Mouse (Mus musculus) cerebral cortex, adult 2 months (tissue): ENCODE results near the gene Itgb2.

Experiments used
- WGBS: fragments of 180-500 bp; shearing (Covaris S2); methylation state at CpG from one replicate; pipeline ENCODE4 v1.1.7; 2018; 5-methylcytosine and 5-hydroxymethylcytosine counted together

Gene Itgb2

DNA sequence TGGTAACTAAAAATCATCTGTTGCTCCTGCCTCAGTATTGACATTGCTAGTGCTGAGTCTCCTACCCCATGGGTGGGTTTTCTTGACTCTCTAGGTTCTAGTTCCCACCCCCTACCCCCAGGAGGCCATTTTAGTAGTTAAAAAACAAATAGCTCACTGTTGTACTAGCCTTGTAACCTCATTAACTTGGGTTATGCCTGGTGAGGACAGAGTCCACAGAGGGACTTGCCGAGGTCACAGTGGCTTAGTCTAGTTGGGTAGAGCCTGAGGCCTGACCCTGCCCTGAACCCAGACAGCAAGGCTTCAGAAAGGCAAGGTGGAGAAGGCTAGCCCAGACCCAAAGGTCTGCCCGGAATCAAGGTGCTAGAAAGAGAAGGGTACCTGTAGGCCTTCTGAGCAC lies 58.0 kb downstream of the Itgb2 start:
- 87% methylated on average over 2 of the region's 2 CpGs for WGBS

DNA sequence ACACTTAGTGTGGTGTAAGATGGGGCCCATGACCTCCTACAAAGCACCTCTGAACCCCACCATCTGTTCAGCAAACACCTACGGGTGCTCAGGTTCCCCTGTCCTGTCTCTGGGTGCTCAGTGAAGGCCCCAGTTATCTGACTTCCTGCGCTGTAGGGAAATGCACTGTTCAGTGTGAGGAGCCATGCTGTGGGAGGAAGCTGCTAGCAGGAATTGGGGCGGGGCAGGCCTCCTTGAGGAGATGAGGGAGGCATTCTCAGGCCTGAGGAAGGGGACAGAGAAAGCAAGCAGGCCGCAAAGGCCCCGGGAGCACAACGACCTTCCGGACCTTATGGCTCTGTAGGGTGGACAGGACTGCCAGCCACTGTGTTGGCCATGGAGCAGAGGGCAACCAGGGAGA lies 59.1 kb downstream of the Itgb2 start:
- WGBS, result 62% methylated on average over 7 of the region's 7 CpGs

DNA sequence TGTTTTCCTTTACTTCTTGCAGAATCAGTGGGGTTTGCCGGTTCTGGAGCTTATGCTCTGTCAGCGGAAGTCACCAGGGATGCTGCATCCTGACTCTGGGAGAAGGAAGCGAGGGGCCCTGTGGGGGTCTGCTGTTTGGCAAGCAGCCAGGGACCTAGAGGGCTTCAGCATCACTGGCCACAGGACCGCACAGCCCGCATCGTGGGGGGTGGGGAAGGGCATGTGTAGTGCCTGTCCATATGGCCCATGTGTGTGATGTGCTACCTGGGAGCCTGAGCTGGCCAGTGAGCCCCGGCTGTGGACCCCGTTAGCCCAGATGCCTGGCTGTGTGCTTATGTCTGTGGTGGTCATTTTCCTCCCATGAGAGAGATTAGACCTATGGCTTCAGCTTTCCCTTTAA lies 59.7 kb downstream of the Itgb2 start:
- WGBS, result 78% methylated on average over 8 of the region's 8 CpGs

DNA sequence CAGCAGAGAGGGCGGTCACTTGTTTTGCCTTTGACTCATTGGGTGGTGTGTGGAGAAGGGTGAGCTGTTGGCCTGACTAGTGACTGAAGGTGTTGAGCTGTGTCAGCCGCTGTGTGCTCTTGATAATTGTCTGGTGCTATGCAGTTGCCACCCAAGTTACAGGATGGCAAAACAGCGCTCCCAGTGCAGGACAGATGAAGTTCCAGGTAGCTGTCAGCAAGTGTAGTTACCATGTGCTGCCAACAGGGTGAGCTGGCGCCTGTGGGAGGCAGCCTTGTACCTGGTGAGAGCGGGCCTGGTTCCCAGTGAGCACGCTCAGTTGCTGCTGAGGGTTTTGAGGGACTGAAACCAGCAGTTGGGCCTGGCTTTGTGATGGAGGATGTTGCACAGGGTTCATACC lies 60.8 kb downstream of the Itgb2 start:
- WGBS, result 47% methylated on average over 6 of the region's 6 CpGs

DNA sequence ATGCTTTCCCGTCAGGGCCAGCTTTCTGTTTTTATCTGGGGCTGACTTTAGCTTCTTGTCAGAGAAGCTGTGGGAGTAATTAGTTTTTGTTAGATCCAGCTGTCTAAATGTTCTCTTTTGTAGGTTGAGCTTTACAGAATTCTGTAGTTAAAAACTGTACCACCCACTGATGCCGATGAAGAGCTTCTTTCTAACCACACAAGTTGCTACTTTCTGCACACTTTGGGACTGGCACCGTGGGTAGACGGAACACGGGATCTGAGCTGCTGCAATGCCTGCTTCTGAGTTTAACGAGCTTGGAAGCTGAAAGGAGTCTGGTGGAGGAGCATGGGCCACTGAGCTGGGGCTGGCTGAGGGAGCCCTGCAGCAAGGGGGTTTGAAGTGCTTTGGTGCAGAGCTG lies 61.5 kb downstream of the Itgb2 start:
- 29% methylated on average over 6 of the region's 6 CpGs for WGBS

DNA sequence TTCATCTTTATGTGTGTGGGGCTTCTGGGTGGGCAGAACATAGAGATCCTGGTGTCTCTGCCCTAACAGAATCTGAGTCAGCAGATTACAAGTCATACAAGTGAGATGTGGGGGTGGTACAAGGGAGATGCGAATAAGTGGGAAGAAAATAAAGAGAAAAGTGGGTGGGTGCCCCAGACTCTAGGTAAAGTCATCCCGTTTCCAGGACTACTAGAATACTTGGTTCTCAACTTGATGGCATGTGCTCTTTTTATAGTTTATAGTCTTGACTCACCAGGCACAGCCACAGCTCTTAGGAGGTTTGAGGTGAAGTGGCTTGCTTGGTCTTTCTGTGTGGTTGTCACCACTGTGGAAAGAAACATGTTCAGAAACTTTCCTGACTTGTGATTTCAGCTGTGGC lies 66.0 kb downstream of the Itgb2 start:
- WGBS, result 35% methylated on average over 2 of the region's 2 CpGs

DNA sequence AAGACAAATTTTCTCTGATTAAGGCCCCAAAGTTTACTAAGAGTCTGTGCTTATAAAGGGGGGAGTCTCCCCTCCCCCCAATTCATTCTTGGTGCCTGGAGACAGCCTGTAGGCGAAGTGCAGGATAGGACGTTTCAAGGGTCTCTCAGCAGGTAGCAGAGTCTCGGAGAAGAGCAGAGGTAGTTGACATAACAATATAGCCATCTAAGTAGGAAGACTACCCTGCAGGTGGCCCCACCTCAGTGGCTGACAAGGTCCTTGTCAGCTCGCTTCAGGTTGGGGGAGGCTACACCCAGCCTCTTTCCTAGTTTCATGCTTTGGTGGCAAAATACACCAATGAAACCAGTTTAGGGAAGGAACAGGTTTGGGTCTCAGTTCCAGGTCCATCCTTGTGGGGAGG lies 73.0 kb downstream of the Itgb2 start:
- 75% methylated on average over 4 of the region's 4 CpGs for WGBS

DNA sequence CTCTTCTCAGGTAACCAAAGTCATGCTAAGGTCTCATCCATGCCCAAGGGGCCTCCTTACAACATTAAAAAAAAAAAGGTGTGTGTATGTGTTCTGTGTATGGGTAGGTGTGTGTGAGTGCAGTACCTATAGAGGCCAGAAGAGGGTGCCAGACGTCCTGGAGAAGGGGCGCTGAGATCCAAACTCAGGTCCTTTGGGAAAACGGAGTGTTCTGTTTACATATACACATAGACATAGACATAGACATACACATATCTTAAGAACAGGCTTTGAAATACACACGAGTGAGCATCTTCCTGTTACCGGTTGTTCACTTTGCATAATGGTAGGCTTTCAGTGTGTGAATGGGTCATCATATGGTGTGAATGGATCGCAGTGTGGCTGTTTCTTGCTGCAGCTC lies 74.1 kb downstream of the Itgb2 start:
- WGBS, result 89% methylated on average over 6 of the region's 6 CpGs

DNA sequence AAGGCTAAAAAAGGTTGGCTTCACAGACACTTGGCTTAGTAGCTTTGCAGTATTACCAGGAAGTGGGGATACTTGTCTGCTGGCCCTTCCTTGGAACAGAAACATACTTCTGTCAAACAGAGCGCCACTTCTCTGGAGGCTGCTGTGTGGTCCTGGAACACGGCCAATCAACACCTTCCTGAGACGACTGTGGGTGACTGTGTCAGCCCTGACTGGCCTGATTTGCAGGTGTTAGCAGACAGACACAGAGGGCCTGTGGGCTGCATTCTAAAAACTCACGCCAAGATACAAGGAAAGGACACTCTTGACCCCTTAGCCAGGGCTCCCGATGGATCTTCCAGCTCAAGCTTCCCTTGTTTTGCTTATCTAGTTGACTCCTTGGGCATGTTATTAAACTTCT lies 74.9 kb downstream of the Itgb2 start:
- WGBS, result 56% methylated on average over 5 of the region's 5 CpGs

DNA sequence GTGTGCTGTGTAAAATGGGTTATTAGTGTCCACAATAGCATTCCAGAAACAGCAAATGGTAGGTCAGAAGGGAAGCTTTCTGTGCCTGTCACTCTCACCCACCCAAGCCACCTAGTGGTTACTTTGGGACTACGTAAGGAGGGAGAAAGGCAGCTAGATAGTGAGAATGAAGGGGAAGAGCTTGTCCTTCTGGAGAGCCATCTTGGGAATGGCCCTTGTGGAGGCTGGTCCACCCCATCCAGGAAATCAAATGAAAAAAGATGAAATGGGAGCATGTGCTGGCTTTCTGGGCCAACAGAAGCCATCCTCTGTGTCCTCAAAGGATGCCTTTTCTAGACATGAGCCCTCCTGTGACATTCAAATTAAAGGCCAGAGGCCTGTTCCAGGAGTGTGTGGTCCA lies 75.3 kb downstream of the Itgb2 start:
- WGBS, result 15% methylated on average over 1 of the region's 1 CpGs

DNA sequence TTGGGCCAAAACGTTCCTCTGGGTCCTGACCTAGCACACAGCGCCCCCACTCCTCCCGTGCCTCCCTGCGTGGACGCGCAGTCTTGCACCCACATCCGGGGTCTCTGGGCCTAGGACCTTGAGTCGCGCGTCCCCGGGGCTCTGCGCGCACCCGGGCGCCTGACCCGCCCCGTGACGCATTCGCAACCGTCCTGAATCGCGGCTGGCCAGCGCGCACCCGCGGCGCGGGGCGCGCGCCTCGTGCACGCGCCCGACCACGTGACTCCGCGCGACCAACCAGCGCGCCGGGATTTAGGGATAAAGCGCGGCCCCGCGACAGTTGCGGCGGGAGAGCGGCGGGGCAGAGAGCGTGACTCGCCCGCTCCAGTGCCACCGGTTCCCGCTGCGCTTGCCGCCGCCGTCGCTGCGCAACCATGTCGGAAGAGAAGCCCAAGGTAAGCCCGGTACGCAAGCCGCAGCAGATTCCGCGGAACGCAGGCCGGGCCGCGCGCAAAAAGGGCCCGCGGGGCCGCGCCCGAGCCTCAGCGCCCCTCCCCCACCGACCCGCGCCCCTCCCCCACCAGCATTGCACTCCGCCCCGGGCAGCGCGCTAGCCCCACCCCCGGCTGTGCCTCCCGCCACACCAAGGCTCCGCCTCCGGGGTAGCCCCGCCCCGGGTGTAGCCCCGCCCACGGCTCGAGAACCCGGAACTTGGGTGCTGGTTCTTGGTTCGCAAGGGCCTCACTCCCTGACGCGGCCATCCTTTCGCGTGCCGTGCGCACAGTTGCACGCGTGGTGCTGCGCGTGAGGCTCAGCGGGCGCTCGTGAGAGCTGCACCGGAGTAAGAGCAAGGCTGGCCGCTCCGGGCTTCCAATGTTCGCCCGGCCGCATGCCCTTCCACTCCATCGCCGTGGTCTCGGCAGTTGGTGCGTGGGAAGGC lies 76.1 kb downstream of the Itgb2 start, which contains the start of the genes Sumo3 and Gm49325:
Gene Sumo3 (plus strand): TSS at position 190 of the 919 bp plus-strand sequence.
Gene Gm49325 (plus strand): TSS at position 290 of the 919 bp plus-strand sequence.
- 1% methylated on average over 104 of the region's 119 CpGs for WGBS

DNA sequence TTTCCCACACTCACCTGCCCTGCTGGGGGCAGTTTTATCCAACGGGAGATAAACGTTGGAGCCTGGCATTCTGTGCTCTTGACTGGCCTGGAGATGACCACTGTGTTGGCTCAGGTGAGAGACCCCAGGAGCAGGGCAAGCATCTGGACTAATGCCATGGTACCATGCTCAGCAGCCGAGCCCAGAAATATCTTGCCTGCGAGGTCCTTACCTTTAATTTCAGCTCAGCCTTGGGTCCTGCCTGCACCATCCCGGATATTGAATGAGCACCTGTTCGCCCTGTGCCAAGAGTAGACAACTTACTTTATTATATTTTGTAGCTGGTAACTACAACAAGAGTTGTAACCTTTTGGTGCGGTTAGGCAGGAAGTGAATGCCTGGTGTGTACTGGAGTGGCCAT lies 76.8 kb downstream of the Itgb2 start:
- WGBS, result 24% methylated on average over 7 of the region's 7 CpGs

DNA sequence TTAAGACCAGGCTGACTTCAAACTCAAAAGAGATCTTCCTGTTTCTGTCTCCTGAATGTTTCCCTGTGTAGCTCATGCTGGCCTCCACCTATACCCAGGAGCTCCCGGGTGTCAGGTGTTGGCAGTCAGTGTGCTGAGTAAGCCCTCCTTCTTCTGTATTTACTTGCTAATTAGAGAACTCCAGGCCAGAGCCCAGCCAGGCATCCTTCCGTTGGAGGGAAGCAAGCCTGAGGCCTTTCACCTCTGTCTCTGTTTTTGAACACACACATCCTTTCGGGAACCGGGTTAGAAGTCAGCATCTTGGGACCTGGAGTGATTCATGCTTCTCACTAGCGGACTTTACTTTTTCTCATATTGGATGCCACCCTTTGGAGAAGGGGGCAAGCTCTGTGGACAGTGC lies 77.4 kb downstream of the Itgb2 start:
- 36% methylated on average over 5 of the region's 5 CpGs for WGBS

DNA sequence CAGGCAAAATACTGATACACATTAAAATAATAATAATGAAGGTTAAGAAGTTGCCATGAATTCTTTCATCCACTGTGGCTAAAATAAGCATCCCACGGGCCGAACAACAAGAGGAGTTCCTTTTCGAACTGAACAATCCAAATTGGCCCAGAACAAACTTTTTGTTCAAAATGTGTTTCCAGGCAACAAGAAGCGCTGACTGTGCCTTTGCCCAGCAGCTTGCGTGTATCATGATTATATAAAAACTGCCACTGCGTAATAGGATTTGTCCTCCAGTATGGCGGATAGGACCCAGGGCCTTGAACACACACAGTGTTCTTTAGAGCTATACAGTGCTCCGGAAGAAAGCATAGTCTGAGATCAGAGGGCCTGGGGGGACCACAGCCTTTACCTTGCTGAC lies 78.5 kb downstream of the Itgb2 start:
- WGBS, result 44% methylated on average over 8 of the region's 8 CpGs

DNA sequence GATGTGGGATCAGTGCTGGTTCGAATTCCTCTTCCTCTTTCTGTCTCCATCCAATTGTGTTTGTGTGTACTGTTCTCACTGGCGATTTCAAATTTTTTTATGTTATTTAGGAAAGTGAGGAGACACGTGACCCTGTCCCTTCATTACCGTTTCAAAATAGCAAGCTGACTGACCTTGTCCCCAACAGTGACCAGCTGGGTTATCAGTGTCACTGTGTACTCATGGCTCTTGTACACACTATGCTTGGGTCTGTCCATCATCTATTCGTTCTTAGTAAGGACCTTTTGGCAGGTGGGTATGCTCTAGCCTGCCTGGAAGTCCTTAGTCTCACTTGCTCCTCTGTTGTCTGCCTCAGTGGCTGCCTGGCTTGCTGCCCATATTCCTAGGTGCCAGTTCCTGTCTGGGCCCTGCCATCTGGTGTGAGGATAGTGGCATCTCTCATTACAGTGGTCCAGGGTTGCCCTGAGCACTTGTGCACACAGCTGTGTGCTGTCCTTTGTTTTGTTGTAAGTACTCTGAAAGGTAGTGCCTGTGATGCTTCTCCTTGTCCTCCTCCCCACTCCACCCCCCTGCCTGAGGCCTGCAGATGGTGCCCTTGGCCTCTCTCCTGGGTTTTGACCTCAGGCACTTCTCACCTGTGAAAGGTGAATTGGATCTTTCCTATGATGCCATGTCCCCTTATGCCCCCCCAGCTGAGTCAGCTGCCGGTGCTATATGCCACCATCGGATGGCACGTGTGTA lies 80.3 kb downstream of the Itgb2 start:
- WGBS, result 58% methylated on average over 8 of the region's 8 CpGs

DNA sequence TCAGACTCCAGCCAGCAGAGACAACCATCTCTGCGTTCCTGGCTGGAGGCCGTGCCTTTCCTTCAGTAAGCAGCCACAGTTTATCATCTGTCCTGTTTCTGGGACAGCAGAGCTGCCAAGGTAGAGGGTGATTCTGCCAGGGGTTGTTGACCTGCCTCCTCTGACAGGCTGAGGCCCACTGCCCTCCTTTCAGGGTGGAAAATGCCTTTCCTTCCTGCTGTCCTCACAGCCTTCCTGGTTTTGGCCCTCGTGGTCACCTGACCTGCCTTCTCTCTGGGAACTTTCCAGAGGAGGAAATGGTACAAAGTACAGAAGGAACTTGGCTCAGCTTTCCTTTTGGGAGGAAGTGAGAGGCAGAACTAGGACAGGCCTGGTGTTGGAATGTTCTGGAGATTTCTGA lies 83.4 kb downstream of the Itgb2 start:
- 59% methylated on average over 3 of the region's 3 CpGs for WGBS
